Mouse (Mus musculus): Measurements from ENCODE around the gene Tmem60.
A peak's percentile ranks its signal among the peaks of the same experiment; 100 is the strongest.

The Tmem60 gene

GRCm38 (mm10) chr5:20881915-20882800, at the start of gene Tmem60, which contains the start of gene Phtf2:
Gene Tmem60, plus strand, starts transcription at chr5:20882191.
Gene Phtf2, minus strand, starts transcription at chr5:20882124.
- peak; percentile 98 to 99 for DNase-seq (ENCODE audit: low spot score in 2 of 2)

- DNase-seq (ENCODE audit: low spot score in 2 of 2): no peak
Measured at GRCm38 (mm10) chr5:20834399-20834798, 47.6 kb upstream of the Tmem60 start.

DNA sequence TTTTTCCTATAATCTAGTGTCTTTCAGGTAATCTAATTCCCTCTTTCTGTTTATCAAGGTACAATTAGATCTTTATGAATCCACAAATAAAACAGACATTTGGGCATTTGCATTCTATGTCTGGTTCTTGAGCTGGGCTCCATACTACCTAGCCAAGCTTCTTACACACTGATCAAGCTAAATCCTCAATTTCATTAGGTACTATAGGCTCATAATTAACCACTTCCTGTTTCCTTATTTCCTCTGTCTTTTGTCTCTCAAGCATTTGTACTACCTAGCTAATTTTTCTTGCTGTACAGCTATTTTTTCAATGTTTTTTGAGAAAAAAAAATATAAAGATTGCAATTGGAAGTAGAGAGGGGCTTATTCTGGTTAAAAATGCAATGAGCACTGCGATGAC, 44.9 kb upstream of the Tmem60 start:
- no peak for DNase-seq (ENCODE audit: low spot score in 2 of 2)

DNA sequence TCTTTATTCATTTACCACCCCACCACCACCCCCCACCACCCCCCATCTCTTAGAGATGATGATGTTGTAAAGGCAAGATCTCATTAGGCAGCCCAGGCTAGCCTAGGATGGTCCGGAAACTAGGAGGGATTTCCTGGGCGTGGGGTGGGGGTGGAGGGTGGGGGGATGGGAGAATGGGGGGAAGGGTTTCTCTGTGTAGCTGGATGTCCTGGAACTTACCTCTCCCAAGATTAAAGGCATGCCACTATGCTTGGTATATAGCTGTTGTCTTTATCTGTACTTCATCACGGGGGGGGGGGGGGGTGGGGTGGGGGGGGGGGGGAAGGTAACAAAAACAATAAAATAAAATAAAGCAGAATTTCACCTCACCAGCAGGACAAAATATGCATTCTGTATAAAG, 38.6 kb upstream of the Tmem60 start:
- DNase-seq (ENCODE audit: low spot score in 2 of 2): no peak

DNA sequence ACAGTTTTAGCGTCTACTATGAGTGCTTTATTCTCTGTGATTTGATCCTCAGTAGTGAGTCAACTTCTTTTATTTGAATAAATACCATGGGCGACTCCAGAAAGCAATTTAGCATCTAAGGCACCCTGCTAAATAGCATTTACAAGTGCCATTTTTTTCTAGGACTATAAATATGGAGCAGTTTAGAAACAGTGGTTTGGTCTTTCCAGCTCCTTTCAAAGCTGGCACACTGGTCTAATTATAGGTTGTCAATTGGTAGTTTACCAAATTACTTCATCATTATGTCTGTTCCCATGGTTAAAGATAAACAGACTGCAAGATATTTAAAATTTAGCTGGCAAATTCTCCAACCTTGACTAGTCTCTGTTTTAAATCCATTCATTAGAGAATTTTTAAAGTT, 38.2 kb upstream of the Tmem60 start:
- DNase-seq (ENCODE audit: low spot score in 2 of 2): no peak

- DNase-seq (ENCODE audit: low spot score in 2 of 2): no peak
Measured at GRCm38 (mm10) chr5:20847010-20847409, 35.0 kb upstream of the Tmem60 start.

DNA sequence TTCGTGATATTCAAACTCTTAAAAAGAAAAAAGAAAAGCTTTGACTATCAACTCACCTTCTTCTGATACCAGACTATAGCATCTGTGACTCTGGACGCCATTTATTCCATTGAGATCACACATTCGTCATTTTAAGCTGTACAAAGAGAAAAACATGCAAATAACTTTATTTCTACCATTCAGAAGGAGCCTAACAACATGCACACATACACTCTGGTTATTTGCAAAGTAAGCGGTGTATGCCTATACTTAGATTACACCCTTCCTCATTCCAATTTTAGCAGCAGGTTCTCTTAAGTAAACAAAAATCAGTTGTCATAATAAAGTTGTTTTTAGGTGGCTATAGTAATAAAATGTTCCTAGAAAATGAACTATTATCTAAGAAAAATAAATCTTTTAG, 26.9 kb upstream of the Tmem60 start:
- DNase-seq (ENCODE audit: low spot score in 2 of 2): no peak

DNA sequence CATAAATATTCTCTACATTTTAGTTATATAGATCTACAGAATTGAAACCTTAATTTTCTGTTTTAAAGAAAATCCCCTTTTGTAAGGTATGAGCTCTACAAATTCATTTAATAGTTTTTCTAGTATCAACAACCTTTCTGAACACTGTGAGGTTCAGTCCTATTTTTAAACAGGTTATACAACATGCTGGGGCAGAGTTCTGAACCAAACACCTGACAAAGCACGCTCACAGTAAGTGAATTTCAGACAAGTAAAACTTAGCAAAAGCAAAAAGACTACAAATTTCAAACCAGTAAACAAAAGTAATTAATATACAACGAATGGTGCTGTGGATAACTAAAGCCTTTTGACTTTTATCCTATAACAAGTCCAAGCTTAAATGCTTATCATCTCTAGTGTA, 23.6 kb upstream of the Tmem60 start:
- DNase-seq (ENCODE audit: low spot score in 2 of 2): no peak

DNA sequence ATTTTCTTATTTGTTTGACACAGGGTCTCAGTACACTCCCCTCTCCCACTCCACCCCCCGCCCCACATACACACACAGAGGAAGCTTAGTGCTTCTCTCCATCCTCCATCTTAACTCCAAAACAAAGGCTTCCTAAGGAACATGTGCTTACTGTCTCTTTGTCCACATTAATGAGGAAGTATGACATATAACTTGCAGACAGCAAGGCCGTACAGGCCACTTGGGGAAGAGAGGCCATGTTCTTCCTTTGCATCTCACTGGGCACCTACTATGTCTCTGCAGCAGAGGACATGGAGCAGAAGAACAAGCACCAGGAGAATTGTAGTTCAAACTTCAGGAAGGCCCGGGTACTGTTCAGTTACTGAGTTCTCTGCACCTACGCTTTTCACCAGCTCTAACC, 21.4 kb upstream of the Tmem60 start:
- DNase-seq (ENCODE audit: low spot score in 2 of 2): no peak

DNA sequence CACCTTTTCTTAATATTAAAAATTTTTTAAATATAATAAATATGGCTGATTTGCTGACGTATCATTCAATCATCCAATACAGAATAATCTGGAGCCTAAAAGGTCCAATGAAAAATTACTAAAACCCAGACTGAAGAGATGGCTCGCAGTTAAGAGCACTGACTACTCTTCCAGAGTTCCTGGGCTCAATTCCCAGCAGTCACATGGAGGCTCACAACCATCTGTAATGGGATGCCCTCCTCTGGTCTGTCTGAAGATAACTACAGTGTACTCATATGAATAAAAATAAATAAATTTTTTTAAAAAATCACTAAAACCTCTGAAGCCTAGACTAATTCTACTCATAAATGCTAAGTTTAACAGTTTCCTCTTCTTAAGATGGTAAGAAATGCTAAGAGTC, 20.1 kb upstream of the Tmem60 start:
- DNase-seq (ENCODE audit: low spot score in 2 of 2): no peak

GRCm38 (mm10) chr5:20864216-20864969, 17.6 kb upstream of the Tmem60 start:
- no peak for DNase-seq (ENCODE audit: low spot score in 2 of 2)

DNA sequence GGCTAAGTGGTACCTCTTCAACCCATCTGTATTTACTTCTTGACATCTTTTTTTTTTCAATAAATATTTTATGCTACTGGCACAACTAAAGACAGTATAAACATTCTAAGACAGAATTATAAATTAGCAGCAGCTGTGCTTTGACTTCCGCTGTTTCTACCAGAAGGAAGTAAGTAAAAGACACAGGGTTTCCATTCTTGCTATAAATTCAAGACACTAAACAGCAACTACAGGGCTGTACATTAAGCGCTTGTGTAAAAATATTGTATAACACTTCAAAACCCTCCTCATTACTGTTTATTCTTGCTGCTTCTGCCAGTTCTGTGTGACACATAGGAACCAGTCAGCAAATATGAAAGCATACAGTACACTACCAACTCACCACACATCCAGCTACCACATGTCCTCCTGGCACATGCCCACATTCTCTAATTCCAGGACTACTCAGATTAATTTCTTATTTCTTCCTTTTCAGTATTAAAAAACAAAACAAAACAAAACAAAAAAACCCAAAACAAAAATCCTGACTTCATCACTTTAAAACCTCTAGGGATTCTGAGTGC, 16.7 kb upstream of the Tmem60 start:
- DNase-seq (ENCODE audit: low spot score in 2 of 2): no peak

DNA sequence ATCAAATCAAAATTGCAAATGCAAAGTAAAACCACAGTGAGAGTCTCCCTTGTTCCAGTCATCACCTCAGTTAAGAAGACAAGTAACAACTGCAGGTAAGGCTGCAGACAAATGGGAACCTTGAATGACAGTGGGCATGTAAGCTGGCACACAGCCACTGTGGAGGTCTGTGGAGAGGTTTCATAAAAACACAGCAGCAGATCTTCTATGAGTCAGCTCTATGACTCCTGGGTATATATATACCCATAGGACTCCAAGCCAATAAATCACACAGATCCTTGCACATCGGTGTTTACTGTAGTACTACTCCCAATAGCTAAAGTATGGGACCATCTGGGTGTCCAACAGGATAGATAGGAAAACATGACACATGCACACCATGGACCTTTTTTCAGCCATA, 8.8 kb upstream of the Tmem60 start:
- DNase-seq (ENCODE audit: low spot score in 2 of 2): no peak

- DNase-seq (ENCODE audit: low spot score in 2 of 2): no peak
Measured at GRCm38 (mm10) chr5:20876934-20877426, 5.0 kb upstream of the Tmem60 start.

GRCm38 (mm10) chr5:20880386-20880785, 1.6 kb upstream of the Tmem60 start:
- DNase-seq (ENCODE audit: low spot score in 2 of 2): no peak

GRCm38 (mm10) chr5:20880797-20881775, 905 bp upstream of the Tmem60 start:
- peak; percentile 48 to 52 for DNase-seq (ENCODE audit: low spot score in 2 of 2)

- no peak for DNase-seq (ENCODE audit: low spot score in 2 of 2)
Measured at GRCm38 (mm10) chr5:20884036-20884620, 2.1 kb downstream of the Tmem60 start.

DNA sequence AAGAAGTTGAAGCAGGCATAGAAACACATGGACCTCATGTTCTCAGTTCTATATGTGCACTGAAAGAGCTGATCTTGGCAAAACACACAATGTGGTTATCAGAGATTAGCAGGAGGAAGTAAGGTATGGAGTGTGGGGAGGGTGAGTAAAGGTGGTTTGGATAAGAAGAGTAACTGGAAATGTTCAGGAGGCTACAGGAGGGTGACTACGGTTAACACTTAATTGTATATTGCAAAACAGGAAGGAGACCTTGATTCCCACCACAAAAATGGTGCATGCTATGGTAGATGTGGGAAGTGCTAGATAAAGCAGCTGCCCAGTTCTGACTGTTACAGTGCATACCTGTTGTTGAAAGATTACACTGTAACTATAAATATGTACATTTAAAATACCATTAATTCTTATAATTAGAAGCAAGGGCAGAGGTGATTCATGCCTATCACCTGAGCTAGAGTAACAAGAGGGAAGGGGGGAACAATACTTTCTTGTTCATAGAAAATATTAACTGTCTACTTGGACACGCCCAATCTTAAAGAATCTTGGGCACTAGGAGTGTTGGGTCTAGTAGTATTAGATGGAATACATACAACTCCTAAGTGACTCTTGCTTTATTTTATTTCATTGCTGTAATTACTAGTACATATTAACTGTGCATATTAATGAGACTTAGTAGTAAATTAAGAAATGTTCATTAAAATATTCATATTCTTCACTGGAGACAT, 15.6 kb downstream of the Tmem60 start:
- DNase-seq (ENCODE audit: low spot score in 2 of 2): no peak

DNA sequence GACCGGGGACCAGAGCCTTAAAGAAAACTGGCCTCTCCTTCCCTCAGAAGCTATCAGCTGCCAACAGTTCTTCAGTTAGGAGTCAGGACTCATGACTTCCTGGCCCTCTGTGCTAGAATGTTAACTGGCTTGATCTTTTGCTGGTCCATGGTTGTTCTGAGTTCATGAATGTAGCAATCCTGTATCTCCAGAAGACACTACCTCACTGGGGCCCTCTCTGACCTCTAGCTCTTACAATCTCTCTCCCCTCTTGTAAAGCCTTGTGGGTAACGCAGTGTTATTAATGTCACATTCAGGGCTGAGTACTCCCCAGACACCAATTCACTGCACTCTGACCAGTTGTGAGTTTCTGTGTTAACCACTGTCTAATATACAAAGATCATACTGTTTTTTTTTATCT, 22.7 kb downstream of the Tmem60 start:
- DNase-seq (ENCODE audit: low spot score in 2 of 2): no peak

- no peak for DNase-seq (ENCODE audit: low spot score in 2 of 2)
Measured at GRCm38 (mm10) chr5:20905437-20905836, 23.4 kb downstream of the Tmem60 start.

All from thymus, postnatal 10 days (tissue).